Mouse (Mus musculus) CH12.LX (cell line): Measurements from ENCODE around the gene Ackr4. TPM values are rescaled to one million over a fixed set of nuclear protein-coding genes. Genes with fewer than 3 reads are reported as not detected.

Source experiments
- DNase-seq: peaks from one replicate; pipeline ENCODE4 v3.0.0-alpha.2; 2013; ENCODE audit errors: extremely low read depth
- H3K27ac ChIP-seq: 2 replicates; pipeline ENCODE4 v1.5.1; 2012; ENCODE audit warnings: low read depth, mild to moderate bottlenecking, control low read depth, moderate library complexity; ENCODE audit not compliant: insufficient read depth
- H3K27me3 ChIP-seq: replicated peaks from 2 replicates; pipeline ENCODE3; 2012; ENCODE audit warnings: inconsistent platforms
- H3K36me3 ChIP-seq, 2 experiments: replicated peaks in 1 of 2; 2 replicates each; pipeline versions ENCODE3 to v1.6.1; 2012; ENCODE audit warnings: inconsistent platforms in 1 of 2, low read length in 1 of 2, mild to moderate bottlenecking in 1 of 2, mixed read lengths in 1 of 2, moderate library complexity in 1 of 2; ENCODE audit not compliant: control insufficient read depth in 1 of 2, insufficient read depth in 1 of 2
- H3K4me1 ChIP-seq, 2 experiments: 2 replicates each; pipeline ENCODE4 v1.6.1; 2012; ENCODE audit warnings: inconsistent platforms in 1 of 2, moderate library complexity in 1 of 2; ENCODE audit not compliant: insufficient read depth in 2 of 2, control insufficient read depth in 1 of 2
- H3K4me2 ChIP-seq: 2 replicates; pipeline ENCODE4 v1.6.1; 2012; ENCODE audit warnings: low read depth, mild to moderate bottlenecking, control low read depth; ENCODE audit not compliant: poor library complexity, insufficient read depth, severe bottlenecking
- H3K4me3 ChIP-seq, 3 experiments: fragments of 150-350 bp in 1 of 3; sonication (generic) in 1 of 3; replicated peaks in 1 of 3; 2 replicates each; pipeline versions ENCODE3 to v1.5.1; 2011 to 2012; ENCODE audit warnings: low read depth in 2 of 3, low read length in 2 of 3, mild to moderate bottlenecking in 2 of 3, moderate library complexity in 2 of 3, control low read depth in 1 of 3, improper control_type of control experiment in 1 of 3, inconsistent platforms in 1 of 3, mixed read lengths in 1 of 3; ENCODE audit not compliant: poor library complexity in 1 of 3
- H3K79me2 ChIP-seq: replicated peaks from 2 replicates; pipeline ENCODE4 v1.6.1; 2012; ENCODE audit warnings: mild to moderate bottlenecking, moderate library complexity; ENCODE audit not compliant: control insufficient read depth, poor library complexity, insufficient read depth, severe bottlenecking; ENCODE audit errors: extremely low read depth
- H3K9ac ChIP-seq: 2 replicates; pipeline ENCODE4 v1.6.1; 2012; ENCODE audit warnings: low read depth, mild to moderate bottlenecking, control low read depth, moderate library complexity; ENCODE audit not compliant: insufficient read depth
- H3K9me3 ChIP-seq: replicated peaks from 2 replicates; pipeline ENCODE3; 2012; ENCODE audit warnings: low read length, inconsistent platforms, mixed read lengths
- BHLHE40 ChIP-seq: IDR thresholded peaks from 2 replicates; pipeline ENCODE4 v1.6.1; 2011; ENCODE audit warnings: mild to moderate bottlenecking, low read depth, low read length, improper control_type of control experiment
- CHD1 ChIP-seq: IDR thresholded peaks from 2 replicates; pipeline ENCODE4 v1.6.1; 2012; ENCODE audit warnings: low read depth, low read length, improper control_type of control experiment, inconsistent platforms
- E2F4 ChIP-seq: IDR thresholded peaks from 2 replicates; pipeline ENCODE4 v1.6.1; 2011; ENCODE audit warnings: low read depth, low read length, improper control_type of control experiment; ENCODE audit not compliant: insufficient replicate concordance
- ELF1 ChIP-seq: IDR thresholded peaks from 2 replicates; pipeline ENCODE4 v1.6.1; 2014; ENCODE audit warnings: low read depth, mild to moderate bottlenecking, inconsistent platforms, low read length, improper control_type of control experiment
- EP300 ChIP-seq: IDR thresholded peaks from 2 replicates; pipeline ENCODE4 v1.6.1; 2011; ENCODE audit warnings: low read length, improper control_type of control experiment
- ETS1 ChIP-seq: conservative IDR thresholded peaks from 2 replicates; pipeline ENCODE4 v1.6.1; 2012; ENCODE audit warnings: low read depth, mild to moderate bottlenecking, inconsistent platforms, low read length, improper control_type of control experiment, moderate library complexity
- IRF4 ChIP-seq: IDR thresholded peaks from 2 replicates; pipeline ENCODE4 v1.6.1; 2014; ENCODE audit warnings: low read depth, mild to moderate bottlenecking, inconsistent platforms, low read length, improper control_type of control experiment
- KAT2A ChIP-seq: IDR thresholded peaks from 2 replicates; pipeline ENCODE4 v1.6.1; 2012; ENCODE audit warnings: low read length, improper control_type of control experiment, inconsistent platforms; ENCODE audit not compliant: insufficient replicate concordance
- MAX ChIP-seq: IDR thresholded peaks from 2 replicates; pipeline ENCODE4 v1.6.1; 2011; ENCODE audit warnings: low read length, improper control_type of control experiment
- MAZ ChIP-seq: IDR thresholded peaks from 2 replicates; pipeline ENCODE4 v1.6.1; 2012; ENCODE audit warnings: low read depth, mild to moderate bottlenecking, inconsistent platforms, low read length, improper control_type of control experiment, moderate library complexity
- MEF2A ChIP-seq: IDR thresholded peaks from 2 replicates; pipeline ENCODE4 v1.6.1; 2014; ENCODE audit warnings: low read depth, mild to moderate bottlenecking, inconsistent platforms, low read length, improper control_type of control experiment, borderline replicate concordance
- MXI1 ChIP-seq: IDR thresholded peaks from 2 replicates; pipeline ENCODE4 v1.6.1; 2011; ENCODE audit warnings: mild to moderate bottlenecking, low read depth, low read length, improper control_type of control experiment
- NRF1 ChIP-seq: IDR thresholded peaks from 2 replicates; pipeline ENCODE4 v1.6.1; 2014; ENCODE audit warnings: low read depth, mild to moderate bottlenecking, inconsistent platforms, low read length, improper control_type of control experiment, moderate library complexity
- PAX5 ChIP-seq: IDR thresholded peaks from 2 replicates; pipeline ENCODE4 v1.6.1; 2012; ENCODE audit warnings: low read length, inconsistent platforms, mixed read lengths
- POLR2AphosphoS2 ChIP-seq: IDR thresholded peaks from 2 replicates; pipeline ENCODE4 v1.6.1; 2011; ENCODE audit warnings: low read depth, low read length, improper control_type of control experiment
- SIN3A ChIP-seq: IDR thresholded peaks from 2 replicates; pipeline ENCODE4 v1.6.1; 2012; ENCODE audit warnings: low read length, improper control_type of control experiment, inconsistent platforms
- SMC3 ChIP-seq: IDR thresholded peaks from 2 replicates; pipeline ENCODE4 v1.6.1; 2011; ENCODE audit warnings: low read depth, low read length, improper control_type of control experiment
- TBP ChIP-seq: conservative IDR thresholded peaks from 2 replicates; pipeline ENCODE4 v1.6.1; 2011; ENCODE audit warnings: low read depth, low read length, improper control_type of control experiment
- UBTF ChIP-seq: IDR thresholded peaks from 2 replicates; pipeline ENCODE4 v1.6.1; 2012; ENCODE audit warnings: low read depth, mild to moderate bottlenecking, inconsistent platforms, low read length, improper control_type of control experiment, moderate library complexity
- USF2 ChIP-seq: conservative IDR thresholded peaks from 2 replicates; pipeline ENCODE4 v1.6.1; 2011; ENCODE audit warnings: low read depth, low read length, improper control_type of control experiment
- ZC3H11A ChIP-seq: IDR thresholded peaks from 2 replicates; pipeline ENCODE4 v1.6.1; 2012; ENCODE audit warnings: low read depth, mild to moderate bottlenecking, inconsistent platforms, low read length, improper control_type of control experiment
- ZKSCAN1 ChIP-seq: IDR thresholded peaks from 2 replicates; pipeline ENCODE4 v1.6.1; 2012; ENCODE audit warnings: low read depth, inconsistent platforms, low read length, improper control_type of control experiment, borderline replicate concordance
- ZNF384 ChIP-seq: IDR thresholded peaks from 2 replicates; pipeline ENCODE4 v1.6.1; 2012; ENCODE audit warnings: low read depth, low read length, improper control_type of control experiment, inconsistent platforms
- dilution Hi-C: fragments of 300-500 bp; cut with MboI; formaldehyde crosslinking; loops from 2 replicates; pipeline ENCODE4 v1.14.3; 2020; ENCODE audit warnings: low sequenced_read_pairs; ENCODE audit not compliant: extremely low pct_unique_long_range_greater_than_20kb, extremely low pct_ligation_motif_present
- in situ Hi-C: fragments of 300-500 bp; cut with MboI; formaldehyde crosslinking; loops from 3 replicates; pipeline ENCODE4 v1.14.3; 2019; ENCODE audit warnings: low sequenced_read_pairs, low pct_ligation_motif_present, low pct_unique_long_range_greater_than_20kb, mixed read lengths
- polyA plus RNA-seq: library from polyadenylated mRNA; unstranded; fragments of >175 nt; gene quantifications from 2 replicates; pipeline ENCODE4 v1.2.1, GENCODE M21; 2012; ENCODE audit warnings: low read depth; ENCODE audit not compliant: insufficient read length
- total RNA-seq, 2 experiments: library from RNA; depleted of rRNA; stranded (reverse); fragments of 300-350 nt in 1 of 2; fragments of >200 nt in 1 of 2; gene quantifications; 2 replicates each; pipeline ENCODE4 v1.2.3; 2012 to 2014

The Ackr4 gene
- total and polyA plus RNA-seq, 3 experiments = 0.17 to 0.39 (median 0.33) TPM

- H3K4me3 ChIP-seq = no peak overlapping the region
- no peaks in the 10 kb centered on the region for H3K27me3 ChIP-seq
- in situ Hi-C loops = no loop called here
- no peaks in the 10 kb centered on the region for H3K79me2 ChIP-seq
- TF ChIP-seq BHLHE40 = no peak
- no peak for TF ChIP-seq IRF4
- no peak for TF ChIP-seq ETS1
- TF ChIP-seq CHD1 = no peak
- no peak for TF ChIP-seq SIN3A
- TF ChIP-seq ZC3H11A = no peak
- no peak for TF ChIP-seq ZNF384
- TF ChIP-seq EP300 = no peak
- no peak for TF ChIP-seq MAZ
- no peak for TF ChIP-seq E2F4
- TF ChIP-seq PAX5 = no peak
- TF ChIP-seq MXI1 = no peak
- TF ChIP-seq ZKSCAN1 = no peak
- no peak for TF ChIP-seq TBP
- no peak for TF ChIP-seq MEF2A
- TF ChIP-seq SMC3 = no peak
- TF ChIP-seq ELF1 = no peak
- TF ChIP-seq UBTF = no peak
- no peak for TF ChIP-seq USF2
- TF ChIP-seq NRF1 = no peak
- H3K9me3 ChIP-seq = no peaks in the 10 kb centered on the region
- dilution Hi-C loops = no loop called here
- H3K9ac ChIP-seq = no peak overlapping the region
- H3K27ac ChIP-seq = no peak overlapping the region
- H3K4me2 ChIP-seq = no peak overlapping the region
- no peak for DNase-seq
- peaks cover 0 to 5% of the 10 kb centered on the region in 2 experiments; a peak in 1 of 4 replicates for H3K4me1 ChIP-seq
- H3K36me3 ChIP-seq = peaks cover 67 to 98% of the 10 kb centered on the region in 2 experiments
These were observed 30.6 kb upstream of the Ackr4 start for GRCm38 (mm10) chr9:104157291-104157690.

GRCm38 (mm10) chr9:104156506-104156905 is 29.8 kb upstream of the Ackr4 start:
- no peak for DNase-seq
- H3K9ac ChIP-seq = no peak overlapping the region
- dilution Hi-C loops = no loop called here

More at GRCm38 (mm10) chr9:104156506-104156905, 29.8 kb upstream of the Ackr4 start:
- H3K4me2 ChIP-seq = no peak overlapping the region
- H3K27me3 ChIP-seq = no peaks in the 10 kb centered on the region
- H3K9me3 ChIP-seq = no peaks in the 10 kb centered on the region
- peaks cover 0 to 5% of the 10 kb centered on the region in 2 experiments; a peak in 1 of 4 replicates for H3K4me1 ChIP-seq
- H3K4me3 ChIP-seq = no peak overlapping the region
- H3K27ac ChIP-seq = no peak overlapping the region
- in situ Hi-C loops = no loop called here
- H3K36me3 ChIP-seq = peaks cover 65 to 98% of the 10 kb centered on the region in 2 experiments
- no peak for TF ChIP-seq MAX
- no peak for TF ChIP-seq KAT2A
- no peak for TF ChIP-seq PAX5
- TF ChIP-seq POLR2AphosphoS2 = no peak
- no peak for TF ChIP-seq ZC3H11A
- TF ChIP-seq, all 38 proteins: peak for 0
- H3K79me2 ChIP-seq = no peaks in the 10 kb centered on the region
